Mouse (Mus musculus) hindbrain, embryonic 11.5 days (tissue): ENCODE data around the gene Lamp1. TPM values are rescaled to one million over a fixed set of nuclear protein-coding genes. Genes with fewer than 3 reads are reported as not detected.
"Not testable (repeated sequence)": the region's sequence is repeated elsewhere in the genome, so short reads cannot be mapped to it uniquely, and the experiment has no call there.

Source experiments
- ATAC-seq: fragments of 200-750 bp; cut with Nextera tagmentation; 2 replicates; pipeline ENCODE4 v1.8.0; 2017; ENCODE audit warnings: mild to moderate bottlenecking, moderate TSS enrichment, moderate library complexity; ENCODE audit not compliant: low FRiP score
- DNase-seq: peaks from one replicate; pipeline ENCODE4 v3.0.0-alpha.2; 2015; ENCODE audit warnings: low spot score
- H3K27ac ChIP-seq: fragments of 300-500 bp; sonication (generic); 2 replicates; pipeline ENCODE4 v1.5.1; 2014; ENCODE audit warnings: mild to moderate bottlenecking, low read depth, low read length
- H3K27me3 ChIP-seq: fragments of 300-500 bp; sonication (generic); 2 replicates; pipeline ENCODE4 v1.6.1; 2014; ENCODE audit warnings: mild to moderate bottlenecking, low read length, moderate library complexity, mixed read lengths; ENCODE audit not compliant: control insufficient read depth, insufficient read depth
- H3K36me3 ChIP-seq: fragments of 300-500 bp; sonication (generic); 2 replicates; pipeline ENCODE4 v1.6.1; 2014; ENCODE audit warnings: mild to moderate bottlenecking, low read length, moderate library complexity, mixed read lengths; ENCODE audit not compliant: control insufficient read depth, insufficient read depth
- H3K4me1 ChIP-seq: fragments of 300-500 bp; sonication (generic); replicated peaks from 2 replicates; pipeline ENCODE4 v1.6.1; 2014; ENCODE audit warnings: low read length, mixed read lengths; ENCODE audit not compliant: control insufficient read depth, insufficient read depth
- H3K4me2 ChIP-seq: fragments of 300-500 bp; sonication (generic); replicated peaks from 2 replicates; pipeline ENCODE4 v1.6.1; 2014; ENCODE audit warnings: mild to moderate bottlenecking, low read depth, low read length
- H3K4me3 ChIP-seq: fragments of 300-500 bp; sonication (generic); 2 replicates; pipeline ENCODE4 v1.5.1; 2014; ENCODE audit warnings: low read depth, low read length
- H3K9ac ChIP-seq: fragments of 300-500 bp; sonication (generic); 2 replicates; pipeline ENCODE4 v1.6.1; 2014; ENCODE audit warnings: low read depth, low read length
- H3K9me3 ChIP-seq: fragments of 300-500 bp; sonication (generic); 2 replicates; pipeline ENCODE4 v1.6.1; 2016; ENCODE audit warnings: low read length; ENCODE audit not compliant: control insufficient read depth
- WGBS: fragments of 180-500 bp; shearing (Covaris S2); extraction: QIAGEN DNeasy Blood & Tissue Kit; methylation state at CpG from one replicate; pipeline ENCODE4 v1.1.7; 2014; 5-methylcytosine and 5-hydroxymethylcytosine counted together
- polyA plus RNA-seq: library from polyadenylated mRNA; unstranded; fragments of >200 nt; fragmentation: Nextera tagmentation; extraction: Ambion mirVana; gene quantifications from 2 replicates; pipeline ENCODE4 v1.2.1, GENCODE M21; 2014

The Lamp1 gene
- polyA plus RNA-seq, 1 experiment from 2014 or later = 261 TPM

- ATAC-seq (no peak), DNase-seq (no peak)
- 92% methylated on average over 8 of the region's 8 CpGs for WGBS
- Histone ChIP-seq H3K4me1 (no peaks in the 10 kb centered on the region), H3K36me3 (0 out of 2 replicates have a peak, but pooled peaks cover 7% of the 10 kb centered on the region), H3K4me2 (no peak overlapping the region), H3K9me3 (no peaks in the 10 kb centered on the region), H3K4me3 (no peak overlapping the region), H3K27ac (no peak overlapping the region), H3K9ac (no peak overlapping the region), H3K27me3 (no peaks in the 10 kb centered on the region)
Measured at GRCm38 (mm10) chr8:13124897-13125296, 34.1 kb upstream of the Lamp1 start.

GRCm38 (mm10) chr8:13132220-13132619 lies 26.7 kb upstream of the Lamp1 start:
- not testable (repeated sequence) for H3K9ac ChIP-seq, H3K9me3 ChIP-seq, H3K4me2 ChIP-seq, ATAC-seq, H3K27ac ChIP-seq, H3K4me1 ChIP-seq, H3K4me3 ChIP-seq, H3K27me3 ChIP-seq
- H3K36me3 ChIP-seq = peaks cover 13% of the 10 kb centered on the region
- WGBS = 70% methylated on average over 9 of the region's 9 CpGs
- peak; percentile 74 for DNase-seq

GRCm38 (mm10) chr8:13139641-13140182 lies 19.2 kb upstream of the Lamp1 start:
- H3K4me2 ChIP-seq = no peak overlapping the region
- ATAC-seq (no peak), DNase-seq (no peak)
- peaks cover 25% of the 10 kb centered on the region for H3K36me3 ChIP-seq
- H3K9me3 ChIP-seq = no peaks in the 10 kb centered on the region
- H3K4me1 ChIP-seq = no peaks in the 10 kb centered on the region
- H3K4me3 ChIP-seq = no peak overlapping the region
- H3K27ac ChIP-seq = no peak overlapping the region
- no peak overlapping the region for H3K9ac ChIP-seq
- no peaks in the 10 kb centered on the region for H3K27me3 ChIP-seq
- 91% methylated on average over 6 of the region's 6 CpGs for WGBS

GRCm38 (mm10) chr8:13141681-13142080 lies 17.3 kb upstream of the Lamp1 start:
- Histone ChIP-seq H3K27ac (no peak overlapping the region), H3K9me3 (no peaks in the 10 kb centered on the region), H3K4me2 (no peak overlapping the region), H3K4me1 (no peaks in the 10 kb centered on the region), H3K9ac (no peak overlapping the region), H3K36me3 (peaks cover 24% of the 10 kb centered on the region), H3K4me3 (no peak overlapping the region), H3K27me3 (no peaks in the 10 kb centered on the region)
- no peak for ATAC-seq
- WGBS = 94% methylated on average over 5 of the region's 5 CpGs
- no peak for DNase-seq

GRCm38 (mm10) chr8:13148476-13148875 lies 10.5 kb upstream of the Lamp1 start:
- peaks cover 4% of the 10 kb centered on the region for H3K36me3 ChIP-seq
- no peak for ATAC-seq

GRCm38 (mm10) chr8:13149287-13149686 lies 9.7 kb upstream of the Lamp1 start:
- no peak for DNase-seq
- Histone ChIP-seq H3K9me3 (no peaks in the 10 kb centered on the region), H3K4me2 (no peak overlapping the region), H3K36me3 (peaks cover 4% of the 10 kb centered on the region), H3K27me3 (no peaks in the 10 kb centered on the region), H3K4me1 (no peaks in the 10 kb centered on the region), H3K27ac (no peak overlapping the region), H3K9ac (no peak overlapping the region), H3K4me3 (no peak overlapping the region)
- no peak for ATAC-seq
- 96% methylated on average over 2 of the region's 2 CpGs for WGBS

More at GRCm38 (mm10) chr8:13148476-13148875, 10.5 kb upstream of the Lamp1 start:
- Histone ChIP-seq H3K4me3 (no peak overlapping the region), H3K4me1 (no peaks in the 10 kb centered on the region), H3K9ac (no peak overlapping the region), H3K27me3 (no peaks in the 10 kb centered on the region), H3K27ac (no peak overlapping the region), H3K9me3 (no peaks in the 10 kb centered on the region), H3K4me2 (no peak overlapping the region)
- WGBS = 91% methylated on average over 2 of the region's 2 CpGs
- no peak for DNase-seq

- Histone ChIP-seq H3K27ac (no peak overlapping the region), H3K9ac (no peak overlapping the region), H3K4me3 (no peak overlapping the region), H3K27me3 (no peaks in the 10 kb centered on the region), H3K9me3 (no peaks in the 10 kb centered on the region), H3K36me3 (no peaks in the 10 kb centered on the region; the same call in none of the 2 replicates), H3K4me2 (no peak overlapping the region), H3K4me1 (no peaks in the 10 kb centered on the region)
- 68% methylated on average over 5 of the region's 5 CpGs for WGBS
- ATAC-seq (no peak), DNase-seq (no peak)
Measured at GRCm38 (mm10) chr8:13149866-13150265, 9.1 kb upstream of the Lamp1 start.

GRCm38 (mm10) chr8:13150929-13151328 lies 8.0 kb upstream of the Lamp1 start:
- ATAC-seq (no peak), DNase-seq (no peak)
- WGBS = 100% methylated on average over 2 of the region's 2 CpGs
- no peaks in the 10 kb centered on the region for H3K27me3 ChIP-seq
- no peak overlapping the region for H3K4me2 ChIP-seq
- no peaks in the 10 kb centered on the region for H3K9me3 ChIP-seq
- H3K4me1 ChIP-seq = no peaks in the 10 kb centered on the region
- H3K27ac ChIP-seq = no peak overlapping the region
- no peak overlapping the region for H3K4me3 ChIP-seq
- H3K9ac ChIP-seq = no peak overlapping the region
- H3K36me3 ChIP-seq = no peaks in the 10 kb centered on the region

GRCm38 (mm10) chr8:13154099-13154498 lies 4.9 kb upstream of the Lamp1 start:
- 83% methylated on average over 9 of the region's 9 CpGs for WGBS
- H3K27ac ChIP-seq = no peak overlapping the region
- DNase-seq = no peak
- H3K4me3 ChIP-seq = no peak overlapping the region
- no peaks in the 10 kb centered on the region for H3K9me3 ChIP-seq
- no peak for ATAC-seq
- no peaks in the 10 kb centered on the region for H3K36me3 ChIP-seq
- H3K4me2 ChIP-seq = no peak overlapping the region
- no peaks in the 10 kb centered on the region for H3K27me3 ChIP-seq
- H3K4me1 ChIP-seq = no peaks in the 10 kb centered on the region; the same call in 1 of the 2 replicates
- no peak overlapping the region for H3K9ac ChIP-seq
